Mouse (Mus musculus) lung, adult 18-20 months (tissue): ENCODE measurements around the gene Ddx11.
"Not testable (repeated sequence)": the region's sequence is repeated elsewhere in the genome, so short reads cannot be mapped to it uniquely, and the experiment has no call there.

Source experiments
- DNase-seq, 2 experiments: peaks; one replicate each; pipeline ENCODE4 v3.0.0; 2022; ENCODE audit warnings: mixed read lengths in 2 of 2

Ddx11 gene

GRCm38 (mm10) chr17:66118991-66119390 lies 4.3 kb upstream of the Ddx11 start:
- no peak for DNase-seq

- no peak for DNase-seq
Measured at GRCm38 (mm10) chr17:66120701-66121100, 2.6 kb upstream of the Ddx11 start.

GRCm38 (mm10) chr17:66123816-66124610 lies 693 bp downstream of the Ddx11 start:
- no peak for DNase-seq

GRCm38 (mm10) chr17:66125211-66125610 lies 1.9 kb downstream of the Ddx11 start:
- DNase-seq = no peak

GRCm38 (mm10) chr17:66130371-66130770 lies 7.1 kb downstream of the Ddx11 start:
- no peak for DNase-seq

- DNase-seq = no peak
Measured at GRCm38 (mm10) chr17:66131212-66131611, 7.9 kb downstream of the Ddx11 start.

GRCm38 (mm10) chr17:66152706-66153662 lies 29.7 kb downstream of the Ddx11 start:
- not testable (repeated sequence) for DNase-seq

GRCm38 (mm10) chr17:66153735-66154423 lies 30.6 kb downstream of the Ddx11 start:
- not testable (repeated sequence) for DNase-seq

GRCm38 (mm10) chr17:66154876-66155275 lies 31.6 kb downstream of the Ddx11 start:
- no peak for DNase-seq

GRCm38 (mm10) chr17:66158271-66158670 lies 35.0 kb downstream of the Ddx11 start:
- no peak for DNase-seq

- not testable (repeated sequence) for DNase-seq
Measured at GRCm38 (mm10) chr17:66167141-66167540, 43.8 kb downstream of the Ddx11 start.

GRCm38 (mm10) chr17:66170971-66171370 lies 47.7 kb downstream of the Ddx11 start:
- not testable (repeated sequence) for DNase-seq

GRCm38 (mm10) chr17:66190577-66190976 lies 67.3 kb downstream of the Ddx11 start:
- DNase-seq = no peak

- no peak for DNase-seq
Measured at GRCm38 (mm10) chr17:66197041-66197440, 73.7 kb downstream of the Ddx11 start.
